Mouse (Mus musculus) liver, embryonic 16.5 days (tissue): ENCODE data around the gene Vamp5. TPM values are rescaled to one million over a fixed set of nuclear protein-coding genes. Genes with fewer than 3 reads are reported as not detected.

ENCODE experiments used
- ATAC-seq: fragments of 200-750 bp; cut with Nextera tagmentation; 2 replicates; pipeline ENCODE4 v1.8.0; 2017; ENCODE audit warnings: low read depth, mild to moderate bottlenecking, moderate number of reproducible peaks, moderate library complexity
- H3K27ac ChIP-seq: fragments of 300-500 bp; sonication (generic); 2 replicates; pipeline ENCODE4 v1.5.1; 2014; ENCODE audit warnings: mild to moderate bottlenecking, low read length
- H3K27me3 ChIP-seq: fragments of 300-500 bp; sonication (generic); 2 replicates; pipeline ENCODE4 v1.6.1; 2014; ENCODE audit warnings: low read depth, low read length, mixed read lengths; ENCODE audit not compliant: control insufficient read depth, insufficient read depth
- H3K36me3 ChIP-seq: fragments of 300-500 bp; sonication (generic); 2 replicates; pipeline ENCODE4 v1.6.1; 2014; ENCODE audit warnings: mild to moderate bottlenecking; ENCODE audit not compliant: control insufficient read depth, insufficient read depth
- H3K4me1 ChIP-seq: fragments of 300-500 bp; sonication (generic); 2 replicates; pipeline ENCODE4 v1.6.1; 2014; ENCODE audit warnings: low read depth, low read length, mixed read lengths; ENCODE audit not compliant: control insufficient read depth
- H3K4me2 ChIP-seq: fragments of 300-500 bp; sonication (generic); 2 replicates; pipeline ENCODE4 v1.6.1; 2014; ENCODE audit warnings: low read depth, low read length, mixed read lengths
- H3K4me3 ChIP-seq: fragments of 300-500 bp; sonication (generic); 2 replicates; pipeline ENCODE4 v1.5.1; 2014; ENCODE audit warnings: low read depth, mild to moderate bottlenecking, low read length
- H3K9ac ChIP-seq: fragments of 300-500 bp; sonication (generic); 2 replicates; pipeline ENCODE4 v1.6.1; 2014; ENCODE audit warnings: low read depth, low read length
- H3K9me3 ChIP-seq: fragments of 300-500 bp; sonication (generic); replicated peaks from 2 replicates; pipeline ENCODE4 v1.6.1; 2016; ENCODE audit warnings: low read length; ENCODE audit not compliant: control insufficient read depth
- WGBS: fragments of 180-500 bp; shearing (Covaris S2); extraction: QIAGEN DNeasy Blood & Tissue Kit; methylation state at CpG from one replicate; pipeline ENCODE4 v1.1.7; 2014; ENCODE audit not compliant: insufficient replicate concordance; 5-methylcytosine and 5-hydroxymethylcytosine counted together
- polyA plus RNA-seq: library from polyadenylated mRNA; unstranded; fragments of >200 nt; fragmentation: Nextera tagmentation; extraction: Ambion mirVana; gene quantifications from 2 replicates; pipeline ENCODE4 v1.2.1, GENCODE M21; 2015

Gene Vamp5
- polyA plus RNA-seq, 1 experiment from 2014 or later: 54.9 TPM

- Histone ChIP-seq H3K27me3 (no peaks in the 10 kb centered on the region), H3K4me2 (no peak overlapping the region), H3K27ac (no peak overlapping the region), H3K36me3 (no peaks in the 10 kb centered on the region; the same call in none of the 2 replicates), H3K4me3 (no peak overlapping the region), H3K9ac (no peak overlapping the region), H3K9me3 (no peaks in the 10 kb centered on the region), H3K4me1 (peaks cover 44% of the 10 kb centered on the region)
- 45% methylated on average over 7 of the region's 7 CpGs for WGBS
- ATAC-seq: peak; percentile 23; the same call in 1 of the 2 replicates
Measured at GRCm38 (mm10) chr6:72374206-72374605, 6.1 kb downstream of the Vamp5 start.

DNA sequence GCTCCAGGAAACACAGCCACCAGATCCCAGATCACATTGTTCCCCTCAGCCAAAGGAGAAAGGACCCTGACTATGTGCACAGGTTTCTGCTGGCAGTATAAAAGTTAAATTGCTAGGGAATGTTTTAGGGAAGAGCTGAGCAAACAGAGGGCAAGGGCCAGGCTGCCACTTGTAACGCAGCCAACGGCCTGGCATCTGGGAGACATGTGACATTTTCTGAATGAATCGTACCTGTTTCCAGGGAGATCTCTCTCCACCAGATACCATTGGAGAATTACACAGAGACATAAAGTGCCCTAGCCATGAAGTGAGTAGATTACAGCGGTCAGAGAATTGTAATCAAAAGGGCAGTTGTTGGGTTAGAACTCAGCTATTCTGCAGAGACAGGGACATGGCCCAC lies 7.1 kb downstream of the Vamp5 start:
- Histone ChIP-seq H3K27me3 (no peaks in the 10 kb centered on the region), H3K4me1 (peaks cover 35% of the 10 kb centered on the region)
- 85% methylated on average over 4 of the region's 4 CpGs for WGBS

GRCm38 (mm10) chr6:72371571-72371970 lies 8.7 kb downstream of the Vamp5 start:
- ATAC-seq: no peak
- Histone ChIP-seq H3K4me1 (peaks cover 30% of the 10 kb centered on the region), H3K36me3 (peaks cover 3% of the 10 kb centered on the region), H3K9me3 (no peaks in the 10 kb centered on the region), H3K4me2 (no peak overlapping the region), H3K9ac (no peak overlapping the region), H3K27ac (no peak overlapping the region), H3K4me3 (no peak overlapping the region), H3K27me3 (no peaks in the 10 kb centered on the region)
- WGBS: 43% methylated on average over 1 of the region's 1 CpGs

More for the DNA sequence above, 7.1 kb downstream of the Vamp5 start:
- Histone ChIP-seq H3K36me3 (peaks cover 3% of the 10 kb centered on the region), H3K4me2 (no peak overlapping the region), H3K27ac (no peak overlapping the region), H3K4me3 (no peak overlapping the region), H3K9ac (no peak overlapping the region), H3K9me3 (no peaks in the 10 kb centered on the region)
- no peak for ATAC-seq

DNA sequence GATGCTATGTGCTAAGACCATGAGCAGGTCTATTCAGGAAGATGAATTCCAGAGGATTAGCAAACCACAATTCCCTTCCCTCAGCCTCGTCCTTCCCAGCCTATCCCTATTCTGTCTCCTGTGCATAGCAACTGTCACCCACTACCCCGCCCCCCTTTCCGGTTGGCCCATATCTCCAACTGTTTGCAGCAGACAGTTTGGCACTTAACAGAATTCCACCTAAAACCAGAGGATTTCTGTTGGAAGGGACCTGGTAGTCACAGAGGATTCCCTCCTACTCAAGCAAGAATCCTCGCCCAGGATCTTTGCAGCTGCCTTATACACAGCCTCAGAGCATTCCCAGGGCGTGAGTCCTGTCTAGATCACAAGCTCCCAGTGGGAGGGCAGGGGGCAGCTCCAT lies 9.1 kb downstream of the Vamp5 start:
- H3K36me3 ChIP-seq: peaks cover 3% of the 10 kb centered on the region
- peaks cover 30% of the 10 kb centered on the region for H3K4me1 ChIP-seq
- no peaks in the 10 kb centered on the region for H3K27me3 ChIP-seq
- H3K4me3 ChIP-seq: no peak overlapping the region
- H3K27ac ChIP-seq: no peak overlapping the region
- H3K9ac ChIP-seq: no peak overlapping the region
- 61% methylated on average over 5 of the region's 5 CpGs for WGBS
- ATAC-seq: no peak
- H3K4me2 ChIP-seq: no peak overlapping the region
- no peaks in the 10 kb centered on the region for H3K9me3 ChIP-seq

DNA sequence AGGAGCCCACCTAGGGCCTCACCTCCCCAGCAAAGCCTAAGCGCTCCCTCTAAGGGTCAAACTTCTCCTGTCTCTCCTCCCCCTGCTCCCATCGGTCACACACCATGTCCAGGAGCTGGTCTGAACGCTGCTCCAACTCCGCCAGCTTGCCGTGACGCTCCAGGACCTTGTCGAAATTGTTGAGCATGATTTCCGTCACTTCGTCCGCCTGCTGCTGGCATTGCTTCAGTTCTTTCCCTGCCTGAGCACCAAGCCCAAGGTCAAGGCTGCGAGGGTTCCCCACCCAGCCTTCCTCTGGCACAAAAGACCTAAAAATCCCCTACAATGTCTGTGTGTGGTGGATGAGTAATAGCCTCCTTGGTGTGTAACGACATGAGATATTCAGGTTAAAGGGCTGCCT lies 10.2 kb downstream of the Vamp5 start:
- H3K36me3 ChIP-seq: peaks cover 3% of the 10 kb centered on the region
- no peak for ATAC-seq
- no peak overlapping the region for H3K27ac ChIP-seq
- H3K9me3 ChIP-seq: no peaks in the 10 kb centered on the region
- no peak overlapping the region for H3K4me2 ChIP-seq
- H3K4me1 ChIP-seq: peaks cover 28% of the 10 kb centered on the region
- no peak overlapping the region for H3K9ac ChIP-seq
- 79% methylated on average over 12 of the region's 12 CpGs for WGBS
- no peaks in the 10 kb centered on the region for H3K27me3 ChIP-seq
- no peak overlapping the region for H3K4me3 ChIP-seq

- no peak for ATAC-seq
- Histone ChIP-seq H3K9ac (no peak overlapping the region), H3K4me1 (peaks cover 23% of the 10 kb centered on the region), H3K36me3 (peaks cover 3% of the 10 kb centered on the region), H3K4me2 (no peak overlapping the region), H3K27ac (no peak overlapping the region), H3K27me3 (no peaks in the 10 kb centered on the region), H3K9me3 (no peaks in the 10 kb centered on the region), H3K4me3 (no peak overlapping the region)
- 78% methylated on average over 4 of the region's 4 CpGs for WGBS
Measured at GRCm38 (mm10) chr6:72369557-72369956, 10.7 kb downstream of the Vamp5 start.

DNA sequence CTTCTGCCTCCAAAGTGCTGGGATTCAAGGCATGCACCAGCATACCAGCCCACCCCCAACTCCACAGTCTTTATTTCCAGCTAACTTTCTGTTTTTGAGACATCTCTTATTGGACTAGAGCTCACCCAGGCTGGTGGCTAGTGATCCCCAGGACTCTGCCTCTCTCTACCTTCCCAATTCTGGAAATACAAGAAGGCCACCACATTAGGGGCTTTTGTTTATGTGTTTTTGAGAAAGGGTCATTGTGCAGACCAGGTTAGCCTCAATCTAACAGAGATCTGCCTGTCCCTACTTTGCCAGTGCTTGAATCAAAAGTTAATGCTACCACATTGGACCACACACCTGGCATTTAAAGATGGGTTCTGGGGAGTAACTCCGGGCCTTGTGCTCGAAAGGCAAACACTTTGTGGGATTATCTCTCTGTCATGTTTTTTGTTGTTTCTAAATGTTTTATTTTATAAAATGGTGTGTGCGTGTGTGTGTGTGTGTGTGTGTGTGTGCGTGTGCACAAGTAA lies 12.8 kb downstream of the Vamp5 start:
- no peaks in the 10 kb centered on the region for H3K9me3 ChIP-seq
- no peak overlapping the region for H3K27ac ChIP-seq
- no peak overlapping the region for H3K4me3 ChIP-seq
- H3K36me3 ChIP-seq: peaks cover 3% of the 10 kb centered on the region
- no peak overlapping the region for H3K4me2 ChIP-seq
- H3K4me1 ChIP-seq: peaks cover 18% of the 10 kb centered on the region
- no peak for ATAC-seq
- WGBS: 72% methylated on average over 4 of the region's 4 CpGs
- H3K9ac ChIP-seq: no peak overlapping the region
- no peaks in the 10 kb centered on the region for H3K27me3 ChIP-seq

DNA sequence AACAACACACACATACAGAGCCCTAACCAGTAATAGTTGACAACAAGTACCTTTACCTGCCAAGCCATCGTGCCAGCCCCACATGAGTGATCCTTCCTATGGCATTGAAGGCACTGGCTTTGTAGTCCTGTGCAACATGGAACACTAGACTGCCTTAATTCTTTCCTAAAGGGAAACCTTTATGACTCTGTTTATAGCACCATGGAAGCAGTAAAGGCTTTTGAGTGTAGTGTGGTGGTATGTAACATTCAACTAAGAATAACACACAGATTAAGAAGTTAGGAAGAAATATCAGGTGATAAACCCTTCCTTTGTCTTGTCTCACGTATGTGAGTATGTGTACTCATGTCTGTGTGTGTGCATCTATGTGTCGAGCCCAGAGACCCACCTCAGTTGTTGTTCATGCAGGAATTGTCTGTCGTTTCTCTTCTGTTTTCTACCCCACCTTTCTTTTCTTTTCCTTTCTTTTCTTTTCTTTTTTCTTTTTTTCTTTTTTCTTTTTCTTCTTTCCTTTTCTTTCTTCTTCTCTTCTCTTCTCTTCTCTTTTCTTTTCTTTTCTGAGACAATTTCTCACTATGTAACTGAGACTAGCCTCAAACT lies 13.3 kb downstream of the Vamp5 start, which contains the start of gene Rnf181:
Rnf181 (minus strand) TSS at position 113 of the 600 bp plus-strand sequence.
- H3K27me3 ChIP-seq: no peaks in the 10 kb centered on the region
- H3K4me2 ChIP-seq: no peak within 1 kb of the TSS
- no peak for ATAC-seq
- H3K4me3 ChIP-seq: no peak within 1 kb of the TSS
- H3K27ac ChIP-seq: no peak within 1 kb of the TSS
- 57% methylated on average over 4 of the region's 4 CpGs for WGBS
- peaks cover 3% of the 10 kb centered on the region for H3K36me3 ChIP-seq
- no peak within 1 kb of the TSS for H3K9ac ChIP-seq
- peaks cover 18% of the 10 kb centered on the region for H3K4me1 ChIP-seq
- H3K9me3 ChIP-seq: no peaks in the 10 kb centered on the region

DNA sequence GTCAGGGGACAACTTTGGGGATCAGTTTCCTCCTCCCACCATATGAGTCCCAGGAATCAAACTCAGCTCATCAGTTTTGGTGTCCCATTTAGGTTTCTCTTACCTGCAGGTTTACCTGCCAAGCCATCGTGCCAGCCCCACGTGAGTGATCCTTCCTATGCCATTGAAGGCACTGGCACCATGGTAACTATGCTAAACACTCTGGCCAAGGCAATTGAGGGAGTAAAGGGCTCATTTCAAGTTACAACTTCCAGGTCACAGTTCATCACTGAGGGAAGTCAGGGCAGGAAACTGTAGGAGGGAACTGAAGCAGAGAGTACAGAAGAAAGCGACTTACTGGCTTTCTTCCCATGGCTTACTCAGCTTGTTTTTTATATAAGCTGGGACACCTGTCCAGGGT lies 14.0 kb downstream of the Vamp5 start:
- no peak for ATAC-seq
- Histone ChIP-seq H3K4me3 (no peak overlapping the region), H3K9me3 (no peaks in the 10 kb centered on the region), H3K36me3 (peaks cover 3% of the 10 kb centered on the region), H3K4me2 (no peak overlapping the region), H3K4me1 (peaks cover 16% of the 10 kb centered on the region), H3K9ac (no peak overlapping the region), H3K27me3 (no peaks in the 10 kb centered on the region), H3K27ac (no peak overlapping the region)
- WGBS: 58% methylated on average over 3 of the region's 3 CpGs
